Mouse (Mus musculus) cerebellum, postnatal 25 days (tissue): ENCODE measurements around the gene Stub1.

Experiments
- DNase-seq, 2 experiments: peaks; one replicate each; pipeline ENCODE4 v3.0.0; 2021; ENCODE audit warnings: mixed read lengths in 2 of 2

Stub1 gene

GRCm38 (mm10) chr17:25868601-25869191 is 35.5 kb upstream of the Stub1 start, which contains the start of gene Mcrip2:
TSS of gene Mcrip2 (minus strand) at chr17:25868764.
- peak; percentile 86 to 88 for DNase-seq

- peak in 1 of 2 experiments; percentile 66 for DNase-seq
These were observed 34.8 kb upstream of the Stub1 start for GRCm38 (mm10) chr17:25867836-25868600.

GRCm38 (mm10) chr17:25867509-25867835 is 34.3 kb upstream of the Stub1 start:
- no peak for DNase-seq

- DNase-seq, result peak in 1 of 2 experiments; percentile 9
These were observed 33.0 kb upstream of the Stub1 start for GRCm38 (mm10) chr17:25866172-25866571.

- DNase-seq, result peak in 1 of 2 experiments; percentile 20
These were observed 32.1 kb upstream of the Stub1 start for GRCm38 (mm10) chr17:25865288-25865687.

GRCm38 (mm10) chr17:25864311-25864710 is 31.1 kb upstream of the Stub1 start:
- DNase-seq, result no peak

GRCm38 (mm10) chr17:25863681-25864080 is 30.5 kb upstream of the Stub1 start:
- no peak for DNase-seq

- DNase-seq, result no peak
These were observed 28.8 kb upstream of the Stub1 start for GRCm38 (mm10) chr17:25861704-25862612.

- peak; percentile 92 to 93 for DNase-seq
These were observed 27.9 kb upstream of the Stub1 start, which contains the start of gene Wdr90 for GRCm38 (mm10) chr17:25860832-25861703. TSS of gene Wdr90 (minus strand) at chr17:25861501.

- no peak for DNase-seq
These were observed 27.0 kb upstream of the Stub1 start for GRCm38 (mm10) chr17:25860229-25860628.

GRCm38 (mm10) chr17:25844396-25844901 is 11.2 kb upstream of the Stub1 start, which contains the start of gene Rhot2:
TSS of gene Rhot2 (minus strand) at chr17:25844851.
- DNase-seq, result peak; percentile 92 to 96

GRCm38 (mm10) chr17:25843636-25844395 is 10.6 kb upstream of the Stub1 start:
- DNase-seq, result peak in 1 of 2 experiments; percentile 66

- no peak for DNase-seq
These were observed 9.9 kb upstream of the Stub1 start for GRCm38 (mm10) chr17:25843122-25843521.

GRCm38 (mm10) chr17:25842509-25842908 is 9.3 kb upstream of the Stub1 start:
- no peak for DNase-seq

GRCm38 (mm10) chr17:25841117-25841880 is 8.1 kb upstream of the Stub1 start, which contains the start of gene Gm20683:
TSS of gene Gm20683 (minus strand) at chr17:25841763.
- no peak for DNase-seq

GRCm38 (mm10) chr17:25840519-25840918 is 7.3 kb upstream of the Stub1 start:
- no peak for DNase-seq

GRCm38 (mm10) chr17:25839455-25840235 is 6.4 kb upstream of the Stub1 start:
- no peak for DNase-seq

- DNase-seq, result no peak
These were observed 5.7 kb upstream of the Stub1 start for GRCm38 (mm10) chr17:25838904-25839303.

- no peak for DNase-seq
These were observed 4.3 kb upstream of the Stub1 start for GRCm38 (mm10) chr17:25837533-25837932.
